Mouse (Mus musculus) bone marrow, adult 2 months (tissue): ENCODE measurements at regions not wholly inside any gene's neighbourhood (a gene's known extent, or its start where the extent isn't known, plus 50 kb on each side); places are given as distances from the start of the nearest gene placed in this dataset.

Experiments used
- CTCF ChIP-seq: fragments of 200-500 bp; IDR thresholded peaks from 2 replicates; pipeline ENCODE4 v1.5.1; 2011; ENCODE audit warnings: low read length, control low read depth; ENCODE audit not compliant: control insufficient read depth, insufficient read depth
- POLR2A ChIP-seq: fragments of 200-500 bp; IDR thresholded peaks from 2 replicates; pipeline ENCODE4 v1.6.1; 2011; ENCODE audit warnings: low read depth, mild to moderate bottlenecking, control low read depth, low read length, borderline replicate concordance; ENCODE audit not compliant: control insufficient read depth

- TF ChIP-seq POLR2A (no peak), CTCF (no peak)
Observed at GRCm38 (mm10) chr16:8993521-8994250, 163.8 kb downstream of the 1810013L24Rik start.
